Mouse (Mus musculus): ENCODE data around the gene Zfp503.

DNA sequence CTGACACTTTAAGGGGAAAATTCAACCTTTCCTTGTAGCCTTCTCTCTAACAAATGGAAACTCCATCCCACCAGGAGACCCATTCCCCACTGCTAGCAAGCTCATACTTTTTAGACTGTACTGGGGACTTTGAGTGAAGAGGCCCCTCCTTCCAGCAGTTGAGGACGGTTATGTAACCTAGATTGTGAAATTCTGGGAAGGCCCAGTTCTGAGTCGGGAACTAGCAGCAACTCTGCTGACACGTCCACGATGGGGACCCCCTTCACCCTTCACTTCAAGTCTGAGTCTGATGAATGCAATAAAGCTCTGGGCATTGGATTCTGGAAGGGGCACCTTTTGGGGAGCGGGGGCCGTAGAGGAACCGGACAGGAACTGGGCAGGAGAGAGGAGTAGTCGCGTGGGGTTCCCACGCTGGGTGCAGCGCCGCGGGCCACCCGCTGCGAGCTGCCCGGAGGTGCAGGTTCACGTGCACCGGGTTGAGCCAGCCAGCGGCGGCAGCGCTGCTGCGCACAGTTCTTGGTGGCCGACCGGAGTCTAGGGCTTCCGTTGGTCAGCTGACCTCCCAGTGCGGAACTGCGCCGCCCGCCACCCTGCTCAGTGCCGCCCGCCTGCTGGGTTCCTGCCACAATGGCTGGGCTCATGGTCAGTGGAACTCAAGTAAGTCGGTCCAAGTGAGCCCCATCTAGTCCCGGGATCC lies 30.0 kb upstream of the Zfp503 start, which contains the start of gene Lrmda:
- TF ChIP-seq POLR2A (IDR thresholded peaks at IDR 0.05; ENCODE audit: low read depth, low read length), result no peak
- no peak for TF ChIP-seq CTCF (IDR thresholded peaks at IDR 0.05; ENCODE audit: extremely low read depth, insufficient read depth, insufficient read length, insufficient replicate concordance)

Data from spleen, adult 2 months (tissue).